Mouse (Mus musculus): Measurements from ENCODE around the gene Ccdc33. TPM values are rescaled to one million over a fixed set of nuclear protein-coding genes. Genes with fewer than 3 reads are reported as not detected.

Ccdc33 gene
- polyA plus RNA-seq, 1 experiment from 2014 or later = 0.18 TPM

- H3K36me3 ChIP-seq = no peaks in the 10 kb centered on the region
- no peak overlapping the region for H3K27ac ChIP-seq
- no peak overlapping the region for H3K4me3 ChIP-seq (replicated peaks)
- no peak overlapping the region for H3K9ac ChIP-seq
- no peak for ATAC-seq (ENCODE audit: insufficient read depth, low FRiP score, low read depth)
- WGBS = 29% methylated on average over 4 of the region's 4 CpGs
- peaks cover 23% of the 10 kb centered on the region for H3K4me1 ChIP-seq
- H3K9me3 ChIP-seq = no peaks in the 10 kb centered on the region
- H3K27me3 ChIP-seq (replicated peaks) = no peaks in the 10 kb centered on the region
- H3K4me2 ChIP-seq = no peak overlapping the region
Measured at GRCm38 (mm10) chr9:58125811-58126210, 7.2 kb upstream of the Ccdc33 start.

DNA sequence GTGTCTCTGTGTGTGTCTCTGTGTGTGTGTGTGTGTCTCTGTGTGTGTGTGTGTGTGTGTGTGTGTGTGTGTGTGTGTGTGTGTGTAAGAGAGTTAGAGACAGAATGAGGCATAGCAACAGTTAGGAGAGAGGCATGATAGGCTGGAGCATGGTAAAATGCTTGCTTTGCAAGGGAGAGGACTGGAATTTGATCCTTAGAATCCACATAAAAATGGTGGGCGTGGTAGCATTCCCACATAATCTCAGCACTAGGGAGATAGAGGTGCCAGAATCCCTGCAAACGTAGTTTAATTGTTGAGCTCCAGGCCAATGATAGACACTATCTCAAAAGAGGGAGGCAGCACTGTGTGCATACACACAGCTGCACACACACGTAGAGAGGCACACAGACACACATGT is 6.5 kb upstream of the Ccdc33 start:
- no peak overlapping the region for H3K4me2 ChIP-seq
- H3K36me3 ChIP-seq = no peaks in the 10 kb centered on the region
- no peaks in the 10 kb centered on the region for H3K9me3 ChIP-seq
- no peak overlapping the region for H3K9ac ChIP-seq
- no peak overlapping the region for H3K27ac ChIP-seq
- H3K4me3 ChIP-seq (replicated peaks) = no peak overlapping the region
- ATAC-seq (ENCODE audit: insufficient read depth, low FRiP score, low read depth) = no peak
- H3K27me3 ChIP-seq (replicated peaks) = no peaks in the 10 kb centered on the region
- 46% methylated on average over 3 of the region's 3 CpGs for WGBS
- H3K4me1 ChIP-seq = peaks cover 22% of the 10 kb centered on the region

GRCm38 (mm10) chr9:58116024-58116651 is 2.5 kb downstream of the Ccdc33 start:
- Histone ChIP-seq H3K4me2 (no peak overlapping the region), H3K36me3 (no peaks in the 10 kb centered on the region), H3K9me3 (no peaks in the 10 kb centered on the region), H3K4me1 (peaks cover 36% of the 10 kb centered on the region), H3K27ac (no peak overlapping the region), H3K9ac (no peak overlapping the region), H3K27me3 (replicated peaks) (peaks cover 6% of the 10 kb centered on the region; the same call in 1 of the 2 replicates), H3K4me3 (replicated peaks) (no peak overlapping the region)
- 50% methylated on average over 7 of the region's 7 CpGs for WGBS
- ATAC-seq (ENCODE audit: insufficient read depth, low FRiP score, low read depth) = no peak

DNA sequence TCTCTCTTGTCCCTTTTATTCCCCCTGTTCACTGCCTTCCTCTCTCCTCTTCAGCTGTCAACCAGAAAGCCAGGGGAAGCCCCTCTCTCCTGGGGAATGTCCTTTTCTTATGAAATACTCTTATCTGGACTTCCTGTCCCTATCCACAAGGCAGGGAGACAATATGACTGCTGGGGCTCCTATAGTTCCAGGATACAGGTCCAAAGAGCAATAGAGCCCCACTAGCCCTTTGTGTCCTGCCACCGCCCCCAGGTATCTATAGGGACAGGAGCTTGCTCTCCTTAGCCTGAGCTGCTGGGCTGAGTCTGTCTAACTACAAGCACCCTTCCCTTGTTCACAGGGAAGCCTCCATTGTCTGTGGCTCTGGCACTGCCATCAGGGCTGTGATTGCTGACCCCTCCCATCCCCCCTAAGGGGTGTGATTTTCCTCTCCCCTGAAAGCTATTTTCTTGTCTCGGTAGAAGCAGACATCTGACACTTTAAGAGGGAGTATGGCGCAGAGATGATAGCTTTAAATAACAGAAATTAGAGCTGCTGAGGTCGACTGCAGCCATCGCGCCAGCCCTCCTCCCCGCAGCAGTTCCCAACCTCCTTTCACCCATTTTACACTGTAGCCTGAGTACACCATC is 3.2 kb downstream of the Ccdc33 start:
- Histone ChIP-seq H3K4me3 (replicated peaks) (no peak overlapping the region), H3K9ac (no peak overlapping the region), H3K27ac (no peak overlapping the region), H3K4me2 (no peak overlapping the region), H3K4me1 (peaks cover 36% of the 10 kb centered on the region), H3K27me3 (replicated peaks) (peaks cover 6% of the 10 kb centered on the region; the same call in 1 of the 2 replicates), H3K36me3 (no peaks in the 10 kb centered on the region), H3K9me3 (no peaks in the 10 kb centered on the region)
- ATAC-seq (ENCODE audit: insufficient read depth, low FRiP score, low read depth) = no peak
- WGBS = 43% methylated on average over 7 of the region's 7 CpGs

GRCm38 (mm10) chr9:58114019-58114418 is 4.6 kb downstream of the Ccdc33 start:
- H3K9ac ChIP-seq = no peak overlapping the region
- 16% methylated on average over 9 of the region's 9 CpGs for WGBS
- no peak overlapping the region for H3K27ac ChIP-seq
- H3K27me3 ChIP-seq (replicated peaks) = peaks cover 6% of the 10 kb centered on the region; the same call in 1 of the 2 replicates
- ATAC-seq (ENCODE audit: insufficient read depth, low FRiP score, low read depth) = no peak
- peaks cover 36% of the 10 kb centered on the region for H3K4me1 ChIP-seq
- H3K4me2 ChIP-seq = no peak overlapping the region
- H3K4me3 ChIP-seq (replicated peaks) = no peak overlapping the region
- H3K36me3 ChIP-seq = no peaks in the 10 kb centered on the region
- H3K9me3 ChIP-seq = no peaks in the 10 kb centered on the region

DNA sequence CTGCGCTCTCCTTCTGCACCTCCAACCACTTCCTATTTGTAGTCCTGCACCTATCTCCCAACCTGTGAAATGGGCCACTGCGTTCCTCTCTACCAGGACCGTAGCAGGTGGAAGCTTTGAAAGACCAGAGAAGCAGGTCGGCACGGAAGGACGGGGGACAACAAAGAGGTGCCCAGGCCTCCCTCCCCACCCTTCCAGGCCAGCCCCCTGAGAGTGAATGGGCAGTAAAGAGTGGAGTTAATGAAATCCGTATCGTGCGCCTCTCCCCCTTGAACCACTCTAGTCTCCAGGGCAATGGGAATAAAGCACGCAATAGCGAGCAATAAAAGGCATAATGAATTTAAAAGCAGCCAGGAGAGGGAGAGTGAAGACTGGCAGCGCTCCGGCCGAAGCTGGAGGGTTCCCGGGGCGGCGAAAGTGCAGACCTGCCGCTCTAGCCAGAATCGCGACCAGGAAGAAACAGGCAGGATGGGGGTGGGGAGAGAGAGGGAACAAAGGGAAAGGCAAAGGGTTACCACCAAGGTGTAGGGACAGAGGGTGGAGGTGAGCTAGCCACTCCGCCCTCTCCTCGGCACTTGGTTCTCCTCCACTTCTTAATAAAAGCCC is 5.2 kb downstream of the Ccdc33 start:
- no peak overlapping the region for H3K9ac ChIP-seq
- H3K27me3 ChIP-seq (replicated peaks) = peaks cover 6% of the 10 kb centered on the region; the same call in 1 of the 2 replicates
- 13% methylated on average over 22 of the region's 22 CpGs for WGBS
- no peak overlapping the region; the same call in 1 of the 2 replicates for H3K4me3 ChIP-seq (replicated peaks)
- H3K27ac ChIP-seq = peak overlapping the region; percentile 77
- H3K4me1 ChIP-seq = peaks cover 33% of the 10 kb centered on the region
- ATAC-seq (ENCODE audit: insufficient read depth, low FRiP score, low read depth) = peak; percentile 25
- no peaks in the 10 kb centered on the region for H3K9me3 ChIP-seq
- H3K4me2 ChIP-seq = peak overlapping the region; percentile 38
- H3K36me3 ChIP-seq = no peaks in the 10 kb centered on the region

- Histone ChIP-seq H3K27me3 (replicated peaks) (peaks cover 6% of the 10 kb centered on the region; the same call in 1 of the 2 replicates), H3K9ac (no peak overlapping the region), H3K27ac (peak overlapping the region; percentile 77), H3K9me3 (no peaks in the 10 kb centered on the region), H3K4me1 (peaks cover 29% of the 10 kb centered on the region), H3K4me3 (replicated peaks) (no peak overlapping the region), H3K4me2 (peak overlapping the region; percentile 38), H3K36me3 (no peaks in the 10 kb centered on the region)
- 18% methylated on average over 6 of the region's 6 CpGs for WGBS
- ATAC-seq (ENCODE audit: insufficient read depth, low FRiP score, low read depth) = peak; percentile 27; the same call in 1 of the 2 replicates
Measured at GRCm38 (mm10) chr9:58112866-58113278, 5.8 kb downstream of the Ccdc33 start.

GRCm38 (mm10) chr9:58112321-58112751 is 6.3 kb downstream of the Ccdc33 start:
- Histone ChIP-seq H3K9ac (no peak overlapping the region), H3K27ac (peak overlapping the region; percentile 79), H3K4me3 (replicated peaks) (no peak overlapping the region), H3K27me3 (replicated peaks) (peaks cover 6% of the 10 kb centered on the region; the same call in 1 of the 2 replicates), H3K9me3 (no peaks in the 10 kb centered on the region), H3K4me2 (no peak overlapping the region), H3K4me1 (peaks cover 34% of the 10 kb centered on the region), H3K36me3 (no peaks in the 10 kb centered on the region)
- 21% methylated on average over 6 of the region's 6 CpGs for WGBS
- ATAC-seq (ENCODE audit: insufficient read depth, low FRiP score, low read depth) = peak; percentile 44; the same call in 1 of the 2 replicates

DNA sequence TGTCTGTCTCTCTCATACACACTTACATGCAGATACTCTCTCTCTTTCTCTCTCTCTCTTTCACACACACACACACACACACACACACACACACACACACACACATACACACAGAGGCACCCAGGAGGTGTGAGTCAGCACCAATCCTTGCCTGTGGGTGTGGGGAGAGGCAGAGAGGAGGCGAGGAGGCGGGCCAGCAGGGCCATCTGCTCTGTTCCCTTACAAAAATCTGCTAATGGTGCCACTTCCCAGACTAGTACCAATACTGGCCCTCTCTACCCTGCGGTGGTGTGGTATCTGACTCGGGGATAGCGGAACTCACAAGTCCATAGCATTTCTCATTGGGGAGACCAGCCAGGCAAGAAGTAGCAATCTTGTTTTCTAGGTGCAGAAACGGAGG is 7.2 kb downstream of the Ccdc33 start:
- Histone ChIP-seq H3K27ac (peak overlapping the region; percentile 79; the same call in 1 of the 2 replicates), H3K9me3 (no peaks in the 10 kb centered on the region), H3K4me2 (no peak overlapping the region), H3K4me3 (replicated peaks) (no peak overlapping the region), H3K27me3 (replicated peaks) (peaks cover 6% of the 10 kb centered on the region; the same call in 1 of the 2 replicates), H3K36me3 (no peaks in the 10 kb centered on the region), H3K9ac (no peak overlapping the region), H3K4me1 (peaks cover 35% of the 10 kb centered on the region)
- WGBS = 58% methylated on average over 6 of the region's 6 CpGs
- ATAC-seq (ENCODE audit: insufficient read depth, low FRiP score, low read depth) = no peak

DNA sequence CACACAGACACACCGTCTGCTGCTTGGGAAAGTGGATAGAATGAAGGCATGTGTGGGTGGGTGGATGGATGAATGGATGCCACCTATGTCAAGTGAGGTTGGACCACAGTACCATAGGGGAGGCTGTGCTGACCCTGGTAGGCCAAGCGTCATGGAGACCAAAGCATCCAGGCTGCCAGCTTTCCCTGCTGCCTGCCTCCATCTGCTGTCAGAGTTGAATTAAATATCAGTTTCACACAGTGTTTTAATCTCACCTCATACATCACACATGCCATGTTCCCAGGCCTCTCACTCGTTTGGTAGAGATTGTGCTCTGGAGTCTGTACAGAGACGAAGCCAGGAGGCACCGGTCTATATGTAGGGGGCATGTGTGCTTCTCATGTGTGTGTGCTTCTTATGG is 7.8 kb downstream of the Ccdc33 start:
- peaks cover 38% of the 10 kb centered on the region for H3K4me1 ChIP-seq
- H3K4me2 ChIP-seq = no peak overlapping the region

GRCm38 (mm10) chr9:58107494-58107893 is 11.1 kb downstream of the Ccdc33 start:
- Histone ChIP-seq H3K9ac (no peak overlapping the region), H3K9me3 (no peaks in the 10 kb centered on the region), H3K4me1 (peaks cover 21% of the 10 kb centered on the region), H3K36me3 (no peaks in the 10 kb centered on the region), H3K4me2 (no peak overlapping the region), H3K27me3 (replicated peaks) (no peaks in the 10 kb centered on the region), H3K27ac (peak overlapping the region; percentile 51; the same call in 1 of the 2 replicates), H3K4me3 (replicated peaks) (no peak overlapping the region)
- WGBS = 65% methylated on average over 5 of the region's 5 CpGs
- no peak for ATAC-seq (ENCODE audit: insufficient read depth, low FRiP score, low read depth)

More for the DNA sequence above, 7.8 kb downstream of the Ccdc33 start:
- no peak for ATAC-seq (ENCODE audit: insufficient read depth, low FRiP score, low read depth)
- H3K4me3 ChIP-seq (replicated peaks) = no peak overlapping the region
- H3K27me3 ChIP-seq (replicated peaks) = peaks cover 6% of the 10 kb centered on the region; the same call in 1 of the 2 replicates
- whole genome bisulfite sequencing = 63% methylated on average over 5 of the region's 5 CpGs
- no peak overlapping the region for H3K9ac ChIP-seq
- H3K9me3 ChIP-seq = no peaks in the 10 kb centered on the region
- no peaks in the 10 kb centered on the region for H3K36me3 ChIP-seq
- peak overlapping the region; percentile 32; the same call in 1 of the 2 replicates for H3K27ac ChIP-seq

Data from stomach, embryonic 15.5 days (tissue).